Mouse (Mus musculus) central nervous system, embryonic 18 days (tissue): ENCODE data around the gene Gm14214. TPM values are rescaled to one million over a fixed set of nuclear protein-coding genes. Genes with fewer than 3 reads are reported as not detected.

Source experiments
- polyA plus RNA-seq: library from polyadenylated mRNA; depleted of rRNA; stranded (reverse); fragments of >200 nt; gene quantifications from 2 replicates; pipeline ENCODE4 v1.2.3, GENCODE M21; 2012; rRNA removed

The Gm14214 gene
- polyA plus RNA-seq, result not detected in 2 replicates

GRCm38 (mm10) chr2:154769930-154770329, at the start of gene Gm14214:
Gene Gm14214 (minus strand): TSS chr2:154770030.

GRCm38 (mm10) chr2:154790656-154791483, 21.0 kb upstream of the Gm14214 start, which contains the start of the genes Raly and a:
Gene Raly (plus strand): TSS chr2:154791096.
Gene a (plus strand): TSS chr2:154791402.

Other genes starting within 250 kb of the Gm14214 start
- 1.4 and 1.5 TPM in 2 replicates for gene 1700003F12Rik, start 222.9 kb downstream of the Gm14214 start, polyA plus RNA-seq
- 0.08 and 0.18 TPM in 2 replicates for gene Actl10, start 218.3 kb downstream of the Gm14214 start, polyA plus RNA-seq
- gene Necab3, start 211.1 kb downstream of the Gm14214 start, polyA plus RNA-seq, result 15.2 and 18.6 TPM in 2 replicates
- gene E2f1, start 200.1 kb downstream of the Gm14214 start, polyA plus RNA-seq, result 7.7 and 7.9 TPM in 2 replicates
- 12.8 and 13.0 TPM in 2 replicates for gene Pxmp4, start 166.3 kb downstream of the Gm14214 start, polyA plus RNA-seq
- gene Zfp341, start 156.7 kb downstream of the Gm14214 start, polyA plus RNA-seq, result 16.1 and 18.0 TPM in 2 replicates
- gene 4930519P11Rik, start 156.6 kb downstream of the Gm14214 start, polyA plus RNA-seq, result 0.19 and 0.41 TPM in 2 replicates
- 255 and 259 TPM in 2 replicates for gene Chmp4b, start 118.3 kb downstream of the Gm14214 start, polyA plus RNA-seq
- 245 and 247 TPM in 2 replicates for gene Raly, start 21.1 kb upstream of the Gm14214 start, polyA plus RNA-seq
- 3.9 and 5.1 TPM in 2 replicates for gene a, start 21.4 kb upstream of the Gm14214 start, polyA plus RNA-seq
- gene Eif2s2, start 122.9 kb upstream of the Gm14214 start, polyA plus RNA-seq, result 58.7 and 62.8 TPM in 2 replicates
- gene Gm14226, start 248.2 kb upstream of the Gm14214 start, polyA plus RNA-seq, result 0.08 and 0.12 TPM in 2 replicates